Mouse (Mus musculus): Measurements from ENCODE around the gene Srsf5. TPM values are rescaled to one million over a fixed set of nuclear protein-coding genes. Genes with fewer than 3 reads are reported as not detected.

Srsf5 gene
- total RNA-seq, 1 experiment: 396 TPM

DNA sequence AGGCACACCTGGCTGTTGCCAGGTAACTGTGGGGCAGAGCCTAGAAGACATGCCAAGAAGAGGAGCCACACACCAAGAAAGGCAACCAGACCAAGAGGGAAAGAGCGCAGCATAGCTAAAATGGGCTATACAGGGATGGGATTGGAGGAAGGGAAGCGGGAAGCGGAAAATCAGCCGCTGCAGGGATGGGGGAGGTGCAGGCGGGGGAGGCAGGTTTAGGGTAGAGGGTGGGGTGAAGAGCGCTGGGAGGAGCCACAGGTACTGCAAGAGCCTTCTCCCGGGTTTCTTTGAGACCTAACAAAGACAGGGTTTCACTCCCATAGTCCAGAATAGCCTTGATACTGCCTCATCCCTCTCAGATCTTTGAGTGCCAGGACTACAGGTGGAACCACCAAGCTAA, 22.4 kb upstream of the Srsf5 start:
- peak; percentile 72 for DNase-seq (ENCODE audit: low read depth, low spot score)
- Histone ChIP-seq H3K27ac (ENCODE audit: insufficient read depth, low read depth, low read length, poor library complexity, severe bottlenecking) (peak overlapping the region; percentile 94), H3K4me3 (ENCODE audit: insufficient read depth in 1 of 2, low read depth in 1 of 2, low read length in 2 of 2, poor library complexity in 1 of 2, severe bottlenecking in 1 of 2) (peak overlapping the region; percentile 35 to 50), H3K4me1 (ENCODE audit: control insufficient read depth in 2 of 2, insufficient read depth in 2 of 2, low read length in 2 of 2, poor library complexity in 1 of 2) (peaks cover 9 to 27% of the 10 kb centered on the region in 2 experiments), H3K9me3 (ENCODE audit: control insufficient read depth, insufficient read depth, low read depth, low read length) (no peaks in the 10 kb centered on the region), H3K36me3 (ENCODE audit: control insufficient read depth, insufficient read depth, low read length, poor library complexity, severe bottlenecking) (no peaks in the 10 kb centered on the region), H3K9ac (ENCODE audit: insufficient read depth, low read depth, low read length, poor library complexity, severe bottlenecking) (peak overlapping the region; percentile 70; the same call in 1 of the 2 replicates)
- TF ChIP-seq ZNF384 (IDR thresholded peaks at IDR 0.05; ENCODE audit: low read depth, low read length) (peak; percentile 71; the same call in 1 of the 2 replicates), CHD2 (IDR thresholded peaks at IDR 0.05; ENCODE audit: low read depth, low read length) (no peak)
- in situ Hi-C loops (cut with MboI; ENCODE audit: low sequenced_read_pairs in 2 of 2, unreplicated experiment in 2 of 2): no loop called here

DNA sequence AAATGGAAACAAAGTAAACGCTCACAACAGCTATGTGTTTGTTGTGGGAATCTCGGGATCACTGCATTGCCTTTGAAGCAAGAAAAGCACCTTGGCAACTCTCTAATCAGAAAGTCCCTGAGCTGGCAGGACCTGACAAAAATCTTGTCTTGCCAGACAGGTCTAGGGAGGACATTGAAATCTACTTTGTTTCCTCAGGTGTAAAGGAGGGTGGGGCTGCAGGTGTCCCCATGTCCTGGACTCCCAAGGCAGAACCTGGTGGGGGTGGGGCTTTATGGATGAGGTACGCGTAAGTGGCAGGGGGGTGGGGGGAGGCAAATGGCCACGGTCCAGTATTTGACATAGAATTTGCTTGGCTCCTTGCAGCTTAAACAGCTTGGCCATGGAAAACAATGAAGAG, 21.7 kb upstream of the Srsf5 start:
- H3K9me3 ChIP-seq (ENCODE audit: control insufficient read depth, insufficient read depth, low read depth, low read length): no peaks in the 10 kb centered on the region
- in situ Hi-C loops (cut with MboI; ENCODE audit: low sequenced_read_pairs in 2 of 2, unreplicated experiment in 2 of 2): no loop called here
- TF ChIP-seq ZC3H11A (IDR thresholded peaks at IDR 0.05; ENCODE audit: borderline replicate concordance, low read depth, low read length) (no peak), ZNF384 (IDR thresholded peaks at IDR 0.05; ENCODE audit: low read depth, low read length) (no peak), MAFK (IDR thresholded peaks at IDR 0.05; ENCODE audit: insufficient read depth, low read depth, low read length) (no peak), HCFC1 (IDR thresholded peaks at IDR 0.05; ENCODE audit: borderline replicate concordance, insufficient read depth, low read length) (no peak), CHD2 (IDR thresholded peaks at IDR 0.05; ENCODE audit: low read depth, low read length) (no peak)
- H3K4me3 ChIP-seq (ENCODE audit: insufficient read depth in 1 of 2, low read depth in 1 of 2, low read length in 2 of 2, poor library complexity in 1 of 2, severe bottlenecking in 1 of 2): no peak overlapping the region
- H3K27ac ChIP-seq (ENCODE audit: insufficient read depth, low read depth, low read length, poor library complexity, severe bottlenecking): no peak overlapping the region; the same call in 1 of the 2 replicates
- H3K4me1 ChIP-seq (ENCODE audit: control insufficient read depth in 2 of 2, insufficient read depth in 2 of 2, low read length in 2 of 2, poor library complexity in 1 of 2): peaks cover 9 to 27% of the 10 kb centered on the region in 2 experiments
- DNase-seq (ENCODE audit: low read depth, low spot score): no peak
- no peaks in the 10 kb centered on the region for H3K36me3 ChIP-seq (ENCODE audit: control insufficient read depth, insufficient read depth, low read length, poor library complexity, severe bottlenecking)
- H3K9ac ChIP-seq (ENCODE audit: insufficient read depth, low read depth, low read length, poor library complexity, severe bottlenecking): no peak overlapping the region

DNA sequence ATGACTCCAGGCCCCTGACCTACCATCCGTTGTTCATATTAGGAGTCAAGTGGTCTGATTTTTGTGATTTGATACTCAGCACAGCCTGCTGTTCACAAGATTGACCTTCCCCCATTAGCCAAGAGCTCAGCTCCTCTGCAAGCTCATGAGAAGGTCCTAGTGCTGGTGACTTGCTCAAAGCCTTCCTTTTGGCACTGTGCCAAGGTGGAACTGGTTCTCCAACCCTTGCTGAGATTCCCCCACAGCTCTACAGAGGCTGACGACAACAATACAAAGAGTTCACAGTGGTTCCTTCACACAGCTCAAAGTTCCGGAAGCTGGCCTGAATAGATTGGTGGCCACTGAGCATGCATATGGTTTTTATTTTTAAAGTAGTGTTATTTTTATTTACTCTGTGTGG, 21.1 kb upstream of the Srsf5 start:
- H3K9me3 ChIP-seq (ENCODE audit: control insufficient read depth, insufficient read depth, low read depth, low read length): no peaks in the 10 kb centered on the region
- no peak for DNase-seq (ENCODE audit: low read depth, low spot score)
- H3K4me1 ChIP-seq (ENCODE audit: control insufficient read depth in 2 of 2, insufficient read depth in 2 of 2, low read length in 2 of 2, poor library complexity in 1 of 2): peaks cover 9 to 27% of the 10 kb centered on the region in 2 experiments
- no peaks in the 10 kb centered on the region for H3K36me3 ChIP-seq (ENCODE audit: control insufficient read depth, insufficient read depth, low read length, poor library complexity, severe bottlenecking)
- no peak overlapping the region for H3K4me3 ChIP-seq (ENCODE audit: insufficient read depth in 1 of 2, low read depth in 1 of 2, low read length in 2 of 2, poor library complexity in 1 of 2, severe bottlenecking in 1 of 2)
- no peak for TF ChIP-seq ZNF384 (IDR thresholded peaks at IDR 0.05; ENCODE audit: low read depth, low read length)
- TF ChIP-seq CHD2 (IDR thresholded peaks at IDR 0.05; ENCODE audit: low read depth, low read length): no peak
- TF ChIP-seq ZC3H11A (IDR thresholded peaks at IDR 0.05; ENCODE audit: borderline replicate concordance, low read depth, low read length): no peak
- no peak for TF ChIP-seq HCFC1 (IDR thresholded peaks at IDR 0.05; ENCODE audit: borderline replicate concordance, insufficient read depth, low read length)
- no peak for TF ChIP-seq MAFK (IDR thresholded peaks at IDR 0.05; ENCODE audit: insufficient read depth, low read depth, low read length)
- H3K9ac ChIP-seq (ENCODE audit: insufficient read depth, low read depth, low read length, poor library complexity, severe bottlenecking): no peak overlapping the region
- in situ Hi-C loops (cut with MboI; ENCODE audit: low sequenced_read_pairs in 2 of 2, unreplicated experiment in 2 of 2): no loop called here
- H3K27ac ChIP-seq (ENCODE audit: insufficient read depth, low read depth, low read length, poor library complexity, severe bottlenecking): no peak overlapping the region; the same call in 1 of the 2 replicates

DNA sequence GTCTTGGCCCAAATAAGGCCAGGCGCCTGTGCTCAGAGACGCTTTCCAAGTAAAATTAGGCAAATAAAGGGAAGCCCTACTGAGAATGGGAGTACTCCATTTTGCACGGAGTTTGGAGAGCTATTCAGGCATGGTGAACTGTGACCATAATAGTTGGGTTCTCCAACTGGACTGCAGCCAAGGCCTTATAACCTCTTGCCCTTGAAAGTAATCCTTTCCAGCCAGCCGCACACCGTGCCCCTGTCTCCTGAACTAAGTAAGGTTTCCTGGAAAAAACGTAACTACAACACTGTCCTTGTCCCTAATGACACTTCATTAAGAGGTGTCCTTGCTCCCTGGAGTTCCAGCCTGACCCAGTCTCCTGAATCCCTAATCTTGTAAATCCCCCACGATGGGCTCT, 19.4 kb upstream of the Srsf5 start:
- peaks cover 9 to 26% of the 10 kb centered on the region in 2 experiments for H3K4me1 ChIP-seq (ENCODE audit: control insufficient read depth in 2 of 2, insufficient read depth in 2 of 2, low read length in 2 of 2, poor library complexity in 1 of 2)
- DNase-seq (ENCODE audit: low read depth, low spot score): no peak
- H3K36me3 ChIP-seq (ENCODE audit: control insufficient read depth, insufficient read depth, low read length, poor library complexity, severe bottlenecking): no peaks in the 10 kb centered on the region
- no peak overlapping the region for H3K4me3 ChIP-seq (ENCODE audit: insufficient read depth in 1 of 2, low read depth in 1 of 2, low read length in 2 of 2, poor library complexity in 1 of 2, severe bottlenecking in 1 of 2)
- H3K9ac ChIP-seq (ENCODE audit: insufficient read depth, low read depth, low read length, poor library complexity, severe bottlenecking): 0 out of 2 replicates have a peak overlapping the region, but pooled peaks have one; percentile 1
- TF ChIP-seq CHD2 (IDR thresholded peaks at IDR 0.05; ENCODE audit: low read depth, low read length): no peak
- no peak for TF ChIP-seq HCFC1 (IDR thresholded peaks at IDR 0.05; ENCODE audit: borderline replicate concordance, insufficient read depth, low read length)
- TF ChIP-seq ZNF384 (IDR thresholded peaks at IDR 0.05; ENCODE audit: low read depth, low read length): no peak
- TF ChIP-seq ZC3H11A (IDR thresholded peaks at IDR 0.05; ENCODE audit: borderline replicate concordance, low read depth, low read length): no peak
- no peak for TF ChIP-seq MAFK (IDR thresholded peaks at IDR 0.05; ENCODE audit: insufficient read depth, low read depth, low read length)
- in situ Hi-C loops (cut with MboI; ENCODE audit: low sequenced_read_pairs in 2 of 2, unreplicated experiment in 2 of 2): no loop called here
- peak overlapping the region; percentile 5 for H3K27ac ChIP-seq (ENCODE audit: insufficient read depth, low read depth, low read length, poor library complexity, severe bottlenecking)
- H3K9me3 ChIP-seq (ENCODE audit: control insufficient read depth, insufficient read depth, low read depth, low read length): no peaks in the 10 kb centered on the region

DNA sequence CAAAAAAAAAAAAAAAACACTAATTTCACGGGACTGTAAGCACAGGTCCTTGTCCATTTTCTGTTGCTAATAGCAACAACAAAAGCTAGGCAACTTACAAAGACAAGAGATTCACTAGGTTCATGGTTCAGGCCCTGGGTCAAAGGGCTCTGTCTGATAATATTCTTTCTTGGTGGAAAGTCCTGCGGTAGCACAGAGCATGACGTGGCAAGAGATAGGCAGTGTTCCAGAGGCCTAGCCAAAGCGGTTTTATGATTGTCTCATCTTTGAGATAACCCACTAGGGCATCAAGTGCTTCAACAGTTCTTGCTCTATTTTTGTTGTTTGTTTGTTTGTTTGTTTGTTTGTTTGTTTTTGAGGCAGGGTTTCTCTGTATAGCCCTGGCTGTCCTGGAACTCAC, 18.8 kb upstream of the Srsf5 start:
- no peak for DNase-seq (ENCODE audit: low read depth, low spot score)
- TF ChIP-seq ZC3H11A (IDR thresholded peaks at IDR 0.05; ENCODE audit: borderline replicate concordance, low read depth, low read length): no peak
- no peak for TF ChIP-seq ZNF384 (IDR thresholded peaks at IDR 0.05; ENCODE audit: low read depth, low read length)
- TF ChIP-seq CHD2 (IDR thresholded peaks at IDR 0.05; ENCODE audit: low read depth, low read length): no peak
- TF ChIP-seq MAFK (IDR thresholded peaks at IDR 0.05; ENCODE audit: insufficient read depth, low read depth, low read length): no peak
- no peak for TF ChIP-seq HCFC1 (IDR thresholded peaks at IDR 0.05; ENCODE audit: borderline replicate concordance, insufficient read depth, low read length)
- in situ Hi-C loops (cut with MboI; ENCODE audit: low sequenced_read_pairs in 2 of 2, unreplicated experiment in 2 of 2): no loop called here
- Histone ChIP-seq H3K4me3 (ENCODE audit: insufficient read depth in 1 of 2, low read depth in 1 of 2, low read length in 2 of 2, poor library complexity in 1 of 2, severe bottlenecking in 1 of 2) (no peak overlapping the region), H3K27ac (ENCODE audit: insufficient read depth, low read depth, low read length, poor library complexity, severe bottlenecking) (no peak overlapping the region), H3K4me1 (ENCODE audit: control insufficient read depth in 2 of 2, insufficient read depth in 2 of 2, low read length in 2 of 2, poor library complexity in 1 of 2) (peaks cover 8 to 24% of the 10 kb centered on the region in 2 experiments), H3K9me3 (ENCODE audit: control insufficient read depth, insufficient read depth, low read depth, low read length) (no peaks in the 10 kb centered on the region), H3K36me3 (ENCODE audit: control insufficient read depth, insufficient read depth, low read length, poor library complexity, severe bottlenecking) (no peaks in the 10 kb centered on the region), H3K9ac (ENCODE audit: insufficient read depth, low read depth, low read length, poor library complexity, severe bottlenecking) (no peak overlapping the region)

All from ES-E14 (cell line).